Mouse (Mus musculus) brain, embryonic 14.5 days (tissue): Measurements from ENCODE around the gene Tefm. TPM values are rescaled to one million over a fixed set of nuclear protein-coding genes. Genes with fewer than 3 reads are reported as not detected.
"Not testable (repeated sequence)": the region's sequence is repeated elsewhere in the genome, so short reads cannot be mapped to it uniquely, and the experiment has no call there.

Experiments
- DNase-seq: peaks from one replicate; pipeline ENCODE4 v3.0.0-alpha.2; 2011; ENCODE audit warnings: low read depth
- CTCF ChIP-seq: fragments of 200-500 bp; IDR thresholded peaks from 2 replicates; pipeline ENCODE4 v1.5.1; 2012; ENCODE audit warnings: inconsistent platforms, mild to moderate bottlenecking, moderate library complexity, borderline replicate concordance; ENCODE audit not compliant: insufficient read depth, insufficient read length; ENCODE audit errors: extremely low read depth
- POLR2A ChIP-seq: fragments of 200-500 bp; IDR thresholded peaks from 2 replicates; pipeline ENCODE4 v1.6.1; 2012; ENCODE audit warnings: mild to moderate bottlenecking, inconsistent platforms, borderline replicate concordance; ENCODE audit not compliant: poor library complexity, insufficient read depth, insufficient read length, severe bottlenecking; ENCODE audit errors: extremely low read depth
- polyA plus RNA-seq: library from polyadenylated mRNA; depleted of rRNA; stranded (reverse); fragments of >200 nt; gene quantifications from 2 replicates; pipeline ENCODE4 v1.2.3, GENCODE M21; 2012; rRNA removed

The Tefm gene
- polyA plus RNA-seq = 12.0 and 14.5 TPM in 2 replicates

GRCm38 (mm10) chr11:80141825-80142521 is at the start of gene Tefm:
Gene Tefm (minus strand): TSS chr11:80142175.
- TF ChIP-seq POLR2A (peak; percentile 82; the same call in 1 of the 2 replicates), CTCF (no peak)
- peak; percentile 95 for DNase-seq

GRCm38 (mm10) chr11:80190280-80190679 is 48.3 kb upstream of the Tefm start:
- no peak for DNase-seq
- TF ChIP-seq CTCF = no peak

- not testable (repeated sequence) for DNase-seq
Measured at GRCm38 (mm10) chr11:80185441-80185976, 43.5 kb upstream of the Tefm start.

GRCm38 (mm10) chr11:80184531-80185071 is 42.6 kb upstream of the Tefm start:
- no peak for DNase-seq
- TF ChIP-seq CTCF = no peak

GRCm38 (mm10) chr11:80183705-80184255 is 41.8 kb upstream of the Tefm start, which contains the start of gene Rnf135:
Gene Rnf135 (plus strand): TSS chr11:80183851.
- DNase-seq = peak; percentile 86
- TF ChIP-seq POLR2A (peak; percentile 22; the same call in 1 of the 2 replicates), CTCF (no peak)

- DNase-seq = not testable (repeated sequence)
Measured at GRCm38 (mm10) chr11:80183054-80183704, 41.2 kb upstream of the Tefm start.

- no peak for DNase-seq
- TF ChIP-seq CTCF (no peak), POLR2A (no peak)
Measured at GRCm38 (mm10) chr11:80181021-80181749, 39.2 kb upstream of the Tefm start.

GRCm38 (mm10) chr11:80178316-80178715 is 36.3 kb upstream of the Tefm start:
- no peak for TF ChIP-seq CTCF
- no peak for TF ChIP-seq POLR2A
- no peak for DNase-seq

- DNase-seq = no peak
- TF ChIP-seq CTCF (no peak), POLR2A (no peak)
Measured at GRCm38 (mm10) chr11:80176911-80177895, 35.2 kb upstream of the Tefm start.

- no peak for DNase-seq
- no peak for TF ChIP-seq POLR2A
- no peak for TF ChIP-seq CTCF
Measured at GRCm38 (mm10) chr11:80173963-80174670, 32.1 kb upstream of the Tefm start.
